Mouse (Mus musculus) spleen, adult 12 weeks (tissue): ENCODE measurements at regions not wholly inside any gene's neighbourhood (a gene's known extent, or its start where the extent isn't known, plus 50 kb on each side); places are given as distances from the start of the nearest gene placed in this dataset.
"Not testable (repeated sequence)": the region's sequence is repeated elsewhere in the genome, so short reads cannot be mapped to it uniquely, and the experiment has no call there.

Experiments
- DNase-seq: peaks from one replicate; pipeline ENCODE4 v3.0.0; 2022; ENCODE audit warnings: low spot score

DNA sequence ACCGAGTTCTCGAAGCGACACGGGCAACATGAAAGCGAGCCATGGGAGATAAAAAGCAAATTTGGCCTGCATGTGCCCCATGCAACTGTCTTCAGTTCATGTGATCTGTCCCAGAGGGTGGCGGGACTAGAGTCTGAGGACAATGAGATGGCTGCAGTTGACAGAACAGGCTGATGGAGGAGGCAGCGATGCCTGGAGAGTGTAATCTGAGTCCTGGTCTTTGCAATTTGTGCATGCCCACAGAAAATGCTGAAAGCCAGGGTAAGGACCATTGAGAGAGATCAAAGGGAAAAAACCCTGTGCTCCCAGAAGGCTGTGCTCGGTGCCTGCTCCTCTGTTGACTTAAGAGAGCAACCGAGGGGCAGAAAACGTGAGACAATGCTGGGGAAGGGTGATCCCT lies 624.8 kb upstream of the BB014433 start:
- no peak for DNase-seq

DNA sequence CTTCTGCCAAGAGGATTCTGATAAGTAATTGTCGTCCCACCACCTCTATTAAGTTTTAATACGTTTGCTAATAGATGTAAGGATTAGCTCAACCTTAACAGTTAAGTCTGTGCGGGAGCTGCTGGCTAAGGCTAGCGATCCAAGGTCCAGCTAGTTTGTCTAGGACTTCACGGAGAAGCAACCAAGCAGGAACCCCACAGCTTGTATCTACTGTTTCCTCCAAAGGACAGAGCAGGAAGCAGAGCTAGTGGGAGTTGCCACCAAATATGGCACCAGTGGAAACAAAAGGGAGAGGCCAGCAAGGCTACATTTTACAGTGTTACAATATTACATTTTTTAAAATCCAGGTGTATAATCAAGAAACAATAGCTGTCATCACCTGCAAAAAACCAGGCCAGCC lies 624.4 kb upstream of the BB014433 start:
- no peak for DNase-seq

DNA sequence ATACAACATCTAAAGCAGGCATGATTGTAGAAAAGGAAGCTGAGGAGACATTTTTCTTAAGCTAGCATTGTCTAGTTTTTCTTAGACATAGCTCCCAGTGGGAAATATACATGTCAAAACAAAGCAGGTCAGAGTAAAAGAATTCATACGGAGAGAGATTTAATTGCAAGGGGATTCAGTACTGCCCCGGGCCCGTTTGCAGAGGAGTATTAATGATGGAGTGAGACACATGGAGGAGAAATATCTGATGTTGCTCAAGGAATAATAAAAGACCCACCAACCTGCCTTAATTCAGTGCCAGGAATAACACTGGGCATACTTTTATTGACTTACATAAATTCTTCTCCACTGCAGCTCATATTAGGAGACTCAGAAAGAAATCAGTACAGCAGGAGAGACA lies 623.6 kb upstream of the BB014433 start:
- no peak for DNase-seq

DNA sequence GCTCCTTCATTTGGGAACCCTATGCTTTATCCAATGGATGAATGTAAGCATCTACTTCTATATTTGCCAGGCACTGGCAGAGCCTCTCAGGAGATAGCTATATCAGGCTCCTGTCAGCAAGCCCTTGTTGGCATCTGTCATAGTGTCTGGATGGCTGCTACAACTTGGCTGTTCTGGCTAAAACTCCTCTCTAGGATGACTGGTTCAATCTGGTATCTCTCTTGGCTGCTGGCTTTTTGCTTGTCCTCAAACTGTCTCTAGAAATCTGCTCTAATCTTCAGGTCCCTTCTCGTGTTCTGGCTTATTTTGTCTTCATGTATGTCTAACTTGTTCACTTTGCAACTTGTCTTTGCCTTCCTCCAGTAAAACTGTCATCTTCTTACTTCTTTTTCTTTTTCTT lies 614.7 kb upstream of the BB014433 start:
- no peak for DNase-seq

DNA sequence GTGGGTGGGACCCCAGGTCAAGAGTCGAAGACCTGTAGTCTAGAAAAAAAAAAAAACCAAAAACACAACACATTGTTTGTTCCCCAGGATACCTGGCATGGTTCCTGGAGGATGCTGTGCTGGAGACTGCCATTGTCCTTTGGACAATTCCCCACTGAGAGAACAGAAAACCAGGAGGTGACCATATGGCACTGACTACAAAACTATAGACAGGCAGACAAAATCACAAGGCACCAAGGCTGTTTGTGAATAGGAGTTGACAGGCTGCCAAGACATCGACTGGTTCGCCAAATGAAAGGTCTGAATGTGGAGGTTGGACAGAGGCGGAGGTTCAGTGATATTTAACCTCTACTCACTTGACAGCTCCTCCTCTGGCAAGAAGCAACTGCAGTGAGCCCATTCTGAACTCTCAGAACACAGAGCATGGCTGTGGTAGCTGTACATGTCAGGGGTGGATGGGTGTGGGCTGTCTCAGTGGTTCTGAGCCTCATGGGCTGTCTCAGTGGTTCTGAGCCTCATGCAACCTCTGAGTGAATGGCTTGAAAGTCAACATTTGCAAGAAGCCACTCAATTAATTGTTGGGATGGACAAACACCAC lies 589.0 kb upstream of the BB014433 start:
- no peak for DNase-seq

DNA sequence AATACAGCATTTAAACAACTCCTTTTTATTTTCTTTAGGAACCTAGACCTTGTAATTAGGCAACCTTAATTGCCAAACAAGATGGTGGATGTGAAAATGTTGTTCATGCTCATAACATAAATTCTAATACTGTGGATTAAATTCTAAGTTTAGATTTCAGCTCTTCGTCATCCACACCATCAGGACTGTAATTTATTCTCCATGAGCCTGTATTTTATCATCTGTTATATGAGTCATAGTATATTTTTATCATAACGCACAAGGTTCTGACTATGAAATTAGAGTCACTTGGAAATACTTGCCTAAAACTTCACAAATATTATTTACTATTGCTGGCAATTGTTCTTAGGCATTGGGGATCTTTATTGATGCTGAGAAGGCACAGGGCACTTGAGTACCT lies 582.7 kb upstream of the BB014433 start:
- DNase-seq: no peak

DNA sequence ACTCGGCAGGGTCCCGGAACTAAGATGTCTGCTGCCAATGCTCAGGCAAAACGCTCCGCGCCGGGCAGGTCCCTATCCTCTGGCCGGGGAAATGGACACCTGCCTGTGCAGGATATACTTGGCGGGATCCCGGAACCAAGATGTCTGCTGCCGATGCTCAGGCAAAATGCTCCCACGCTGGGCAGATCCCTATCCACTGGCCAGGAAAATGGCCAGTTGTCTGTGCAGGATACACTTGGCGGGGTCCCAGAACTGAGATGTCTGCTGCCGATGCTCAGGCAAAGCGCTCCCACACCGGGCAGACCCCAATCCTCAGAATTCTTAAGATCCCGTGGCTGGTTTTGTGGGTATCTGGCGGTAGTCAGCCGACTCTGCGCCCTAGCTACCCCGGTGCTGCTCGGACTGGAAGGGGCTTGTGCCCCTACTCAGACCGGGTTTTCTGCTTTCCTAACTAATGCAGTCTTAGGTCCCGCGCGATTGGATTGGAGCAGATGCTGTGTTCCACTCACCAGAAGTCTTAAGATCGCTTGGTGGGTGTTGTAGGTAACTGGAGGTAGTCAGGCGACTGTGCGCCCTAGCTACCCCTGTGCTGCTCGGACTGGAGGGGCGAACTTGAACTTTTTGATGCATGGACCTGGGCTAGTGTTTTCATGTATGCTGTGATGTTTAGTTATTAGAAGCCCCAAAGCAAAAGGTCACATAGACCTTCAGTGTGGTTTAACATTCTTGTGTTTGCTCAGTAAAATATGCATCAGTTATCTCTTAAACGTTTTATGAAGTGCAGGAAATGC lies 577.9 kb upstream of the BB014433 start:
- not testable (repeated sequence) for DNase-seq

DNA sequence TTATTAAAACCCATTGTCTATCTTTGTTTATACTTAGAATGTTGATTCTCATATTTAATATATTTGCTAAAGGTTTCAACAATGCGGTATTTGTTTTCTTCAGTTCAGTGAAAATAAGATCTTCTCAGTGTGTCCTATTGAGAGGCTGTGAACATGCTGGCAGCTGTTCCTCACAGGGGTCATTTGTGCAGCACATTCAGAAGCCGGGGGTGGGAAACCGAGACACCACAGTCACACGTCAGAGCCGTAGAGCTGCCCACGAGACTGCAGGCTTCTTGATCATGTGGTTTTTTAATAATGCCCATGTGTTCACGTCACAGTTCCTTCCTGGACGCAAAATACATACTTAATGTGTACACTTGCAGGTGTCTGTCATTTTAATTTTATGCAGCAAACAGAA lies 564.3 kb upstream of the BB014433 start:
- no peak for DNase-seq

DNA sequence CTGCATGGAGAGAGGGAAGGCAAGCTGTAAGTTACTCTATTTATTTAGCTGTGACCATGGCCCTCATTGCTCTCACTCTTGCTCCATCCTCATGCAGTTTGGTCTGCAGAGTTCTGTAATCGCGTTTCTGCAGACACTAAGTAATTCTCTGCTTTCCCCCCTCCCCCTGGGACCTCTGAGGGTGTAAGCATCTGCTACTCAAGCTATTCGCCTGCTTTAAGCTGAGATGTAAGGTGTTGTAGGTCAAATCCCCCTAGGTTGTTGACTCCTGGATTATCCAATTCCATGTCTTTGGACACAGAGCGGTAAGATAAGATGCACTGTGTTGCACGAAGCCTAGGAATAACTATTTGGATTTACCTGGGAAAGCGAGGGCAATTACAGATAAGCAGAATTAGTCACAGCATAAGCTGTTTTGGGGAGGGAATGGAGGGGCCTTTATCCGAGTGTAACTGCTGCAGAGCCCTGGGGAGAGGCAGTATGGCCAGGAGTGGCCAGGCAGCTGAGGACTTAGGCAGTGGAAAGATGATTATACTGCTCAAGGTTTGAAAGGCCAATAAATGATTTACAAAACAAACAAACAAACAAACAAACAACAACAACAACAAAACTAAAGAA lies 561.8 kb upstream of the BB014433 start:
- DNase-seq: no peak

DNA sequence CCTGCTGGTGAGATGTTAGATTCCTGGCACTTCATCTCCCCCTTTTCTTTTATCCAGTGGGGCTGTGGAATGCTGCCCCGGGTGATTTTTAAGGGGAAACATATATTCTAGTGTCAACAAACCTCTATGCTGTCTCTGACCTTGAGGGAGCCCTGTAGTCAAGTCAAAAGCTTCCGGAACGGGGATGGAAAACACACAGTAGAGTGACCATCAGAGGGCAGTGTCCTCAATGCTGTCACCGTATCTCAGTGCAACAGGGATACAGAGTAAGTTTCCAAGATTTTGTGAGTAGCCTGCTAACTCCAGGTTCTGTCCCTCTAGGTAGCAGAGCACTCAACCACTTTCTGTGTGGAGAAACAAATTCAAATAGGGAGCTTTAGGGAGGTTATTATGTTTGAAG lies 555.7 kb upstream of the BB014433 start:
- no peak for DNase-seq

DNA sequence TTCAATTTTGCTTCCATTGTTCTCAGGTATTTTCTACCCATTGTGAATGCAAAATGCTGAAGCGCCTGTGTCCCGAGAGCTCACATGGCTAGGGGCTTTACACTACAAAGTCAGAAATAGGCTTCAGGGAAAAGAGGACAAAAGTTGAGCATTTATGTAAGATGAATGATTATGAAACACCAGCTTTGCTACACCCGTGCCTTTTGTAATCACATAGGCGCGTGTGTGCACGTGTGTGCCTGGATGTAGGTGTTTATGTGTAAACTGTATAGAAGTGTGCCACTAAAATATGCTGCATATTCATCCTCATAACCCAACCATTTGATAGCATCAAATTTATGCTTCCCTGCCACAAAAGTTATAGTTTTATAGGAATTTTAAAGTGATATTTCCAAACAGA lies 547.2 kb upstream of the BB014433 start:
- no peak for DNase-seq

DNA sequence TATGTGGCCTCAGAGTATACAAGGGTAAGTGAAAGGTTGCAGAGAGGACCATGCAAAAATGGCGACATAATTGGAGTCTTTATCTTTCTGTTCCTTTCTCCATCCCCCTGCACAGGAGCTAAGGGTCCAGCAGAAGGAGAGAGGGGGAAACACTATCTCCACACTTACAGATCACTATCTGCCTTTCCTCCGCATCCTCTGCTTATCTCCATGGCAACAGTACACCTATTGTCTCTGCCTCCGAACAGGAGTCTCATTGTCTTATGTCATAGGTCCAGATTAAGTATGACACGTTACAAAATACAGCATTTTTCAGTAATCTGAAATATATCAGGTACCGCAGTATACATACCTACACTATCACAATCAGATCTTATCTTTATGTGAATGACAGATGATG lies 537.9 kb upstream of the BB014433 start:
- DNase-seq: no peak

DNA sequence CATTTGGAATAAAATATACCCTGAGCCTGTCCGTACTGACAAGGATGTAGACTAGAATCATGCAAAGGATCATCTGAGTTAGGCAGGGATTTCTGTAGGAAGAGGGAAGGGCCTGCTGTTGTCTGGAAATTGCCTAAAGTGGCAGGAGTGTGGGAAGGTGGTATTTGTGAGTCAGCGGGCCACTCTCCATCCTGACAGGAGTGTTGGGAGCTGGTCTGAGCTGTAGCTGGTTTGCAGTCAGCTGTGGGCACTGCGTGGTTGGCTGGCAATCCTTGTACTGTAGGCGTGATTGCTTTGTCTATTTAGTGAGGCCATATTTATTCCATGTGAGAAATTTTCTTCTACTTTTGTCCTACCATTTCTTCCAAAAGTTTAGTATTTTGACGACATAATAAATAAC lies 524.2 kb upstream of the BB014433 start:
- no peak for DNase-seq

DNA sequence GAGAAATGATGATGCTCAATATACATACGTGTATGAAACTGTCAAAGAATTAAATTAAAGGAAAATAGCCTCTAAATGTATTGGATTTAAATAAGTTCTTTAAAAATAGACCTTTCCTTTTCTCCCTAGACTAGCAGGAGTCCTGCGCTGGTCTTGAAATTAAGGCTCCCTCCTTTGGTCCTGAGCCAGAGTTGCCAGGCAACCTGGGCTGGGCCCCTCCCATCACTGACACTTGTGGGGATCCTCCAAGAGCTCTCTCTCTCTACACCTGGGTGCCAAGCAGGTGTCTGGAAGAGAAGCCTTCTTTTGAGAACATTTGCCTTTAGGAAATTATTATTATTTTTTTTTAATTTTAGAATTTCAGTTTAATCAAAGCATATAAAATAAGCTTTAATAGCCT lies 521.9 kb upstream of the BB014433 start:
- DNase-seq: no peak

DNA sequence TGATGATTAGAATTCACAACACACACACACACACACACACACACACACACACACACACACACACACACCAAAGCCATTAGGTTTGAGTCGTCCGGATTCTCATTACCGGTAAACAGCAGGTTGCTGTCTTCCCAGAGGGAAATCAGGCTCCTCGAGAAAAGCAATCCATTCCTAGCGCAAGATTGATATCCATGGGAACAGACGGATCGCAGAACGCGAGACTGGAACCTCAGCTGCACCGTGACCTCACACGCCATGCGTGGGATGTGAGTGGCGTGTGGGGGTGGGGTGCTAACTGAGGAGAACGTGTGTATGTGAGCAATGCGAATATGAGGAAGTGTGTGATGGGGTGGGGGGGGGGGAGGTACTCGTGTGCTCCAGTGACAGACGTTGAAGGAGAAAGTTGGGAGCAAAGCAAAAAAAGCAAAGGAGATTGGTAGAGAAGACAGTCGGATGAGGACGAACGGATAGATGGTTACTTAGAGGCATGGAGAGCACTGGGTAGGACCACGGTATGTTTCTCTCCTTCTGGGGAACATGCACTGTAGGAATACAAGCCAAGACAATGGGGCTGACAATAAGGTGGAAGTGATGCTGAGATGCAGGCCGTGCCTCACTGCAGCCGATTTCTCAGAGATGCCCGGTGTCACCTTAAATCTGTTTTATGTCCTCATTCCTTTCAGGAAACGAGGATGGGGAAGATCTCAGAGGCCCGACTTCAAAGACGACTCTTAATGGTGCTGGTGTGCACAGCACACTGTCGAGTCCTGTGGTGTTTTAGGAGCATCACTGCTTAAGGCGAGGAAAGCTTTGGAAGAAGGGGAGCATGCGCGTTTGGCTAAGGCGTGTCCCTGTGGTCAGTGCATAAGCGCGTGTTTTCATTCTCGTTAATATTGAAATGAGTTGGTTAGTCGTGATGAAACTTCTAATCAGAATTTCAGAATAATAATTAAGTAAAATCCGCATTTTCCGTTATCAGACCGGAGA lies 516.7 kb upstream of the BB014433 start:
- DNase-seq: no peak

DNA sequence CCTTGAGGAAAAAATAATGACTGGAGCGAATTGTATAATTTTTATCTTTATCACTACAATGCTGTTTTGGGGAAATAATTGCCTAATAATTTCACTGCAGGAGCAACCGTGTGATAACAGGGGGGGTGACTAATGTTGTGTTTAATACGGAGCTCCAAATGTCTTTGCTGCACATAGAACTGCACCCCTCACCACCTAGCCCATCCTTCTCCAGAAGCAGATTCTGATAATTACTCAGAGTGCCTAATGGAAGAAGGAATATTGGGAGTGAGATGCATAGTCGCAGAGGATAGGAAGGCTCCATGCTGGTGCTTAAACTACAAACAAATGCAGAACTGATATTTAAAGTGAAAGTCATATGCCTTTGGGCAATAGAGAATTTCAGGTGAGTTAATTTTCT lies 486.1 kb upstream of the BB014433 start:
- no peak for DNase-seq

DNA sequence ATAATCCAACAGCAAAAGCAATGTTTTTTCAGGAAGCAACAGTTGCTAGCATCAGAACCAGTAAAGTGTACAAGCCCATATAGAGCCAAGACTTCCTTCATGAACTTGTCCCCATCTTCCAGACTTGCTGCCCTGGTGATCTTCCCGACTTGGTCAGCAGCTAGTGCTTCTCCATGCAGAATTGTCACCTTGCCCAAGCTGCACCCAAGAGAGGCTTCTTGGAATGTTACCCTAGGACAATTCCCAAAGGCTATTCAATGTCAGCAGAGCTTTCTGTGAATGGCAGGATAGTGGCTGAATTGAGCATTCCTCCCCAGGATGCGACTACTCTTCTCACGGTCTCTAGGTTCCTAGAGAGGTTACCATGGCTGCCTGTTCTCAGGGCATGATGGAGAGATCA lies 479.6 kb upstream of the BB014433 start:
- DNase-seq: no peak

DNA sequence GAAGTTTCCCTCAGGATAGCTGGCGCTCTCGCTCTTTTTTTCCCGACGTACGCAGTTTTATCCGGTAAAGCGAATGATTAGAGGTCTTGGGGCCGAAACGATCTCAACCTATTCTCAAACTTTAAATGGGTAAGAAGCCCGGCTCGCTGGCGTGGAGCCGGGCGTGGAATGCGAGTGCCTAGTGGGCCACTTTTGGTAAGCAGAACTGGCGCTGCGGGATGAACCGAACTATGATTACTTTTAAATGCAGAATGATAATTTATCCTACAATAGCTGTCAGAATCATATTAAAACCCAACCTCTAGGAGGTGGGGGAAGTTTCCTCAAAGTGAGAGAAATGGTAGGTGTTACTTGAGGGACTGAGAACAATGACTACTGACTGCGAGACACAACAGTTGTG lies 474.0 kb upstream of the BB014433 start:
- peak; percentile 58 for DNase-seq

DNA sequence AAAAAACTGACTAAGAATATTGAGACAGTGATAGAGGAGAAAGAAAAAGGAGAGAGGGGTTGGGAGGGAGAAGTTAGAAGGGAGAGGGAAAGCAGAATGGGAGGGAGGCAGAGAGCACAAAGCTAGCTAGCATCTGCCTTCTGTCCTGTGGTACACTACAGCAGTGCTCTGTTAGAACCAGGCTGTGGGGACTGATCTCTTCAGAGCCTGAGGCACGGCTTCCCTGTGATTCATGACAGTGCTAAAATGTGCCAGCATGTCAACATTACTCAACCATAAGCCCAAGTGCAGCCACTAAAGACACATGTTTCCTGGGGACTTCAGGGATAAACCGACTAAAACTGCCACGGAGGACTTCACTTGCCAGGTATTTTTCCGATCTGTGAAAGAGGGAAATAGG lies 455.1 kb upstream of the BB014433 start:
- DNase-seq: no peak

DNA sequence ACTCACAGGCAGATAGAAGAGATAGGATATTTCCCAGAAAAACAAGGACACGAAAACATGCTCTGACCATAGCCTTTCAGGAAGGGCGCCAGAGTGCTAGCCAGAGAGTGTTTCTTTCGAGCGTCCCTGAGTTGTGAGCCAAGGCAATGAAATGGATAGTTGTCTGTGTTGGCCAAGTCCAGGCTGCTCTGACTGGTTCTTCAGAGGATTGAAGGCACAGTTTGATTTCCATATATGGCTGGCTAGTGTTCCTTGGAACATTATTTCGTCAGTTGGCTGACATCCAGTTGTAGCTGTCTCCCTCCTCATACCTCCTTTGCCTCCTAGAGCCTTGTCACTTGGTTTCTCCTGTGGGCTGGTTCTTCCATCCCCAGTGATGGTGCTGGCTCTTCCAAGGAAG lies 451.7 kb upstream of the BB014433 start:
- no peak for DNase-seq

DNA sequence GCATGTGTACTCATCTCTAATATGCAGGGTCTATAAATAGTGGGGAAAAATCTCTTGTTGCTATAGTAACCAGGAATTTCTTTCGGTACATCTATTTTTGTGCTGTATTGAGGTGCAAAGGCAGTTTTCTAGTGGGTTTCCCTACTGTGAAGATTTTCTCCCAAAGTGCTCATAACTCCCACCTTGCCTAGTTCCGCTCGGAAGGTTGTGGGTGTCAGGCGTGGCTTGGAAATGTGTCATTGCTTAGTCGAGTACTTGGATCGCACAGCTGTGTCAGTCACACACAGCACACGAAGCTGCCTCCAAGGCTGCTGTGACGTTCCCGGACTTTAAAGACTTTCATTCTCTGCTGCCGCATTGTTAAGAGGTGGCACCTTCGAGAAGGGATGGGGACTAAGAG lies 450.4 kb upstream of the BB014433 start:
- DNase-seq: no peak

DNA sequence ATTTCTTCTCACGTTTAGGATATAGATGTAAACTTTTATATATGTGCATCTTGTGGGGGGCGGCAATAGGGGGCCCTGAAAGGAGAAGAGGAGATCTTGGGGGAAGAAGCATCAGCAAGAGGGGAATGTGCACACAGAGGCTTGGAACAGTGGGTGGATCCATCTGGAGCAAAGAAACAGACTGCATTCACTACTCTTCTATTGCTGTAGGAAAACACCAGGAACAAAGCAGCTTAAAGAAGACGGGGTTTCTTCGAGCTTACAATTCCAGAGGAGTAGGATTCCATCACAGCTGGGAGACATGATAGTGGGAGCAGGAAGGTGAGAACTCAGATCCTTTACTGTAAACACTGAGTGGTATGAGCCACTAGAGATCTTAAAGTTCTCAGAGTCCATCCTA lies 444.9 kb upstream of the BB014433 start:
- no peak for DNase-seq
